Mouse (Mus musculus) heart, embryonic 15.5 days (tissue): ENCODE data around the gene Sh3bp4. TPM values are rescaled to one million over a fixed set of nuclear protein-coding genes. Genes with fewer than 3 reads are reported as not detected.

Experiments
- ATAC-seq: fragments of 200-750 bp; cut with Nextera tagmentation; replicated peaks from 2 replicates; pipeline ENCODE4 v1.8.0; 2017; ENCODE audit warnings: low read depth, moderate TSS enrichment; ENCODE audit not compliant: insufficient number of reproducible peaks, insufficient read depth, low FRiP score
- H3K27ac ChIP-seq: fragments of 300-500 bp; sonication (generic); 2 replicates; pipeline ENCODE4 v1.5.1; 2015; ENCODE audit warnings: mild to moderate bottlenecking, inconsistent platforms
- H3K27me3 ChIP-seq: fragments of 300-500 bp; sonication (generic); 2 replicates; pipeline ENCODE4 v1.6.1; 2015; ENCODE audit warnings: inconsistent platforms
- H3K36me3 ChIP-seq: fragments of 300-500 bp; sonication (generic); 2 replicates; pipeline ENCODE4 v1.6.1; 2015; ENCODE audit warnings: mild to moderate bottlenecking, inconsistent platforms
- H3K4me1 ChIP-seq: fragments of 300-500 bp; sonication (generic); replicated peaks from 2 replicates; pipeline ENCODE4 v1.6.1; 2015; ENCODE audit warnings: inconsistent platforms
- H3K4me2 ChIP-seq: fragments of 300-500 bp; sonication (generic); 2 replicates; pipeline ENCODE4 v1.6.1; 2015; ENCODE audit warnings: inconsistent platforms, mild to moderate bottlenecking, moderate library complexity
- H3K4me3 ChIP-seq: fragments of 300-500 bp; sonication (generic); 2 replicates; pipeline ENCODE4 v1.5.1; 2015; ENCODE audit warnings: mild to moderate bottlenecking, inconsistent platforms
- H3K9ac ChIP-seq: fragments of 300-500 bp; sonication (generic); 2 replicates; pipeline ENCODE4 v1.6.1; 2015; ENCODE audit warnings: mild to moderate bottlenecking, inconsistent platforms
- H3K9me3 ChIP-seq: fragments of 300-500 bp; sonication (generic); replicated peaks from 2 replicates; pipeline ENCODE4 v1.6.1; 2016; ENCODE audit warnings: inconsistent platforms
- WGBS: fragments of 180-500 bp; shearing (Covaris S2); methylation state at CpG from one replicate; pipeline ENCODE4 v1.1.7; 2015; ENCODE audit warnings: mixed read lengths; 5-methylcytosine and 5-hydroxymethylcytosine counted together
- polyA plus RNA-seq: library from polyadenylated mRNA; unstranded; fragments of >200 nt; fragmentation: Nextera tagmentation; extraction: Ambion mirVana; gene quantifications from 2 replicates; pipeline ENCODE4 v1.2.1, GENCODE M21; 2015

Sh3bp4 gene
- polyA plus RNA-seq, 1 experiment from 2014 or later: 21.2 TPM

DNA sequence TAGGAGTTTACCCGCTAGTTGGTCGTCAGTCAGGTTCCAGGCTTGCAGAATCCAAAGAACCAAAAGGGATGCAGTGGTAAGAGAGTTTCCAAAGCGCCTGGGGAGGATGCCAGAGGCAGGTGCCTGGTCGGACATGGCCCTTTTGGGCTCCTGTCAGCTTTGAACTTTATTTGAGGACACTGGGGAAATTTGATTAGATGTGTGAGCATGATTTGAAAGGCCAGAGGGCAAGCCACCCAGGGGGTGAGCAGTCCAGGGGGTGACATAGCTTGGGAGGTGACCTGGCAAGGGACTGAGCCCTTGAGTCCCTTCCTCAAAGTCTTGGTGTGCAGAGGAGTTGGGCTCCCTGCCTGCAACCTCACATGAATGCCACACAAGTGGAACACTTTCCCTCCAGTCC lies 11.2 kb downstream of the Sh3bp4 start:
- no peaks in the 10 kb centered on the region for H3K27me3 ChIP-seq
- H3K4me2 ChIP-seq: no peak overlapping the region
- no peak overlapping the region for H3K27ac ChIP-seq
- 89% methylated on average over 4 of the region's 4 CpGs for WGBS
- peaks cover 59% of the 10 kb centered on the region for H3K4me1 ChIP-seq
- H3K4me3 ChIP-seq: no peak overlapping the region
- H3K9ac ChIP-seq: no peak overlapping the region
- no peaks in the 10 kb centered on the region for H3K36me3 ChIP-seq
- no peak for ATAC-seq
- no peaks in the 10 kb centered on the region for H3K9me3 ChIP-seq

DNA sequence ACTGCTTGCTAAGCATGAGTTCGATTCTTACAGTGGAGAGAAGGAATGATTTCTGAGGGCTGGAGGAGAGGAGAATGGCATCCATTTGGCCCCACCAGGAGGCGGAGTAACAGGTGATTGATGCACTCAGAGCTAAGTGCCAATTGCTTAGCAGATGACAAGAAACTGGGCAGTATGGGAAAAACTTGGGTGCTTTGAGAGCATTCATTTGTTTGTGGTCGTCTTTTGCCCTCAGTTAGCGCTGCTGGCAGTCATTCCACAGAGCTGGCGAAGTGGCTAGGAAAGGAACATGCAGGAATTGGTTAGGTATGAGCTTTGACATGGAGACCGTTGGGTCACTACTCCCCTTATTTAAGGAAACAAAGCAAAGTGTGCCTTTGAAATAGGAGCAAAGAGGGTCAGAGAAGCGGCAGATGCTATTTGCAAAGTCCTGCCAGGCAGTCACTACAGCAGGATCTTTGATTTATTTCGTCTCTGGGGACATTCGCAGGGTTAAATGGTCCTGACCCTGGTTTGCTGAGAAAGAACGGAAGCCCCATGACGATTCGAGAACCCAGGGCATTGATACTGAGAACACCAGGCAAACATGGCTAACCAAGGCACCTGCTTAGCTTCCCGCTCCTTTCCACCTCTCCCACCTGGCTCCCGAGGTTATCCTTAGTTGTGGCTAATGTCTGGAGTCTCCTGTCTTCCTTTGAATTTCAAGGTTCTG lies 12.1 kb downstream of the Sh3bp4 start:
- no peaks in the 10 kb centered on the region for H3K27me3 ChIP-seq
- no peaks in the 10 kb centered on the region for H3K36me3 ChIP-seq
- no peak overlapping the region for H3K9ac ChIP-seq
- H3K27ac ChIP-seq: no peak overlapping the region
- H3K4me1 ChIP-seq: peaks cover 59% of the 10 kb centered on the region
- 74% methylated on average over 14 of the region's 14 CpGs for WGBS
- ATAC-seq: no peak
- H3K4me3 ChIP-seq: no peak overlapping the region
- no peaks in the 10 kb centered on the region for H3K9me3 ChIP-seq
- no peak overlapping the region for H3K4me2 ChIP-seq

DNA sequence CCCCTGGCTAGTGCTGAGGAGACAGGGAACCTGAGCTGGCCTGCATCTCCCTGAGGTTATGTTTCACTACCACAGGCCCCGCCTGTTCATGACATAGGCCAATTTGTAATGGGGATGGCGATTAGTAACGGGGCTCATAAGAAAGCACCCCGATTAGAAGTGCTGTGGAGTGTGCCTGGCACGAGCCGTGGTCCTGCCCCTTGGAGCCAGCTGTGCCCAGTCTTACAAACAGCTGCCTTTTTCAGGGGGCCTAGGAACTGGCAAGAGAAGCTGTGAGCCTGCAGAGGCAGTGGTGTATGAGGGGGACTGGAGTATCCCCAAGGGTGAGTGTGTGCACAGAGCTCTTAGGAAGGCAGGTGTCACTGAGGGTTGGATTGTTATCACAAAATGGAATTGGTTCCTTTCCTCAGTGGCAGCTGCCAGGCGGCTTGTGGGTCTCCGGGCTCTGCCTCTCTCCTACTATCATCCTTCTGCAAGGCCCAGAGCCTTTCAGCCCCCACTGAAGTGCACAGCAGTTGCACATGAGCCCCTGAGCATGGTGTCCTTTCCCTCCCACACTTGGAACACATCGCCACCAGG lies 16.4 kb downstream of the Sh3bp4 start:
- H3K4me1 ChIP-seq: peaks cover 67% of the 10 kb centered on the region
- no peak overlapping the region for H3K9ac ChIP-seq

DNA sequence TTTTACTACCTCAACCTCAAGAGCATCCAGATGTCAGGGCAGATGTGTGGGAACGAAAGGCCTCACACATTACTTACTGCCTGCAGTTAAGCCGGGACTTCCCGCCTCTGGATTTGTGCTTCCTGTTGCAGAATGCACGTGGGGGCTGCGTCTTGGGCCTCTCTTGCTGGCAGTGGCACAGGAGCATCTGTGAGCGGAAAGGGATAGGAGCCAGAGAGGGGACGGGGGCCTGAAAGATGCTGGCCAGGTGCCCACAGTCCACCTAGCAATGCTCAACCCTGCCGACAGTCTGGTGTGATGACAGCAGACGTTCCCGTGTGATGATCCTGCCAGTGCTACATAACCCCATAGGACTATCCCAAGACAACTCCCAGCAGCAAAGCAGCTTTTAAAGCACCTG lies 17.9 kb downstream of the Sh3bp4 start:
- no peak for ATAC-seq
- H3K4me2 ChIP-seq: no peak overlapping the region
- no peaks in the 10 kb centered on the region for H3K9me3 ChIP-seq
- H3K36me3 ChIP-seq: no peaks in the 10 kb centered on the region
- WGBS: 27% methylated on average over 10 of the region's 10 CpGs
- H3K9ac ChIP-seq: no peak overlapping the region
- peaks cover 71% of the 10 kb centered on the region for H3K4me1 ChIP-seq
- H3K4me3 ChIP-seq: no peak overlapping the region
- 0 out of 2 replicates have a peak overlapping the region, but pooled peaks have one; percentile 12 for H3K27ac ChIP-seq
- H3K27me3 ChIP-seq: no peaks in the 10 kb centered on the region

More for the DNA sequence above, 16.4 kb downstream of the Sh3bp4 start:
- ATAC-seq: no peak
- H3K4me2 ChIP-seq: no peak overlapping the region
- H3K36me3 ChIP-seq: no peaks in the 10 kb centered on the region
- H3K27me3 ChIP-seq: no peaks in the 10 kb centered on the region
- no peak overlapping the region for H3K4me3 ChIP-seq
- 73% methylated on average over 9 of the region's 9 CpGs for WGBS
- no peak overlapping the region for H3K27ac ChIP-seq
- no peaks in the 10 kb centered on the region for H3K9me3 ChIP-seq

DNA sequence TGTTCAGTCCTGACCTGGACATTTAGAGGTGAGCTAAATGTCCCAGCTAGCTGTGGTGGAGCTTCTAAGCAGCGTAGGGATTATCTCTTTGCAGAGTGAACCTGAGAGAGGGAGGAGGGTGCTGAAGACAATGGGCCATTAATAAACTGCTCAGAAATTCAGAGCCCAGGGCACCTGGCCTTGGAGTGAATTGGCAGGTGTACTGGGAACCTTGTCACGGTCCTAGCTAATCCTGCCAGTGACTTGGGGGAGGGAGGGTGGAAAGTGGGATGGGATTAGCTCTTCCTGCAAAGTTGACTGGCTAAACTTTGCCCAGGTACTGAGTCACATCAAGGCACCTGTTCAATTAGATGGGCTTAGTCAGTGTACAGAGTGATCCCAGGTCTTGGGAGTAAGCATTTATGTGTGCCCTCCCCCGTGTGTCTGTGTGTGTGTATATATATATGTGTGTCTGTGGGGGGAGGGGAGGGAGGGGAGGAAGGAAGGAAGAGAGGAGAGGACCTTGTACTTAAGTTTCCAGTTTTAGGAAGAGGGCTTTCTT lies 18.6 kb downstream of the Sh3bp4 start:
- Histone ChIP-seq H3K4me1 (peaks cover 78% of the 10 kb centered on the region), H3K36me3 (no peaks in the 10 kb centered on the region), H3K9me3 (no peaks in the 10 kb centered on the region), H3K9ac (no peak overlapping the region), H3K4me3 (no peak overlapping the region), H3K27me3 (no peaks in the 10 kb centered on the region), H3K4me2 (no peak overlapping the region), H3K27ac (peak overlapping the region; percentile 50; the same call in 1 of the 2 replicates)
- WGBS: 50% methylated on average over 3 of the region's 3 CpGs
- ATAC-seq: no peak

DNA sequence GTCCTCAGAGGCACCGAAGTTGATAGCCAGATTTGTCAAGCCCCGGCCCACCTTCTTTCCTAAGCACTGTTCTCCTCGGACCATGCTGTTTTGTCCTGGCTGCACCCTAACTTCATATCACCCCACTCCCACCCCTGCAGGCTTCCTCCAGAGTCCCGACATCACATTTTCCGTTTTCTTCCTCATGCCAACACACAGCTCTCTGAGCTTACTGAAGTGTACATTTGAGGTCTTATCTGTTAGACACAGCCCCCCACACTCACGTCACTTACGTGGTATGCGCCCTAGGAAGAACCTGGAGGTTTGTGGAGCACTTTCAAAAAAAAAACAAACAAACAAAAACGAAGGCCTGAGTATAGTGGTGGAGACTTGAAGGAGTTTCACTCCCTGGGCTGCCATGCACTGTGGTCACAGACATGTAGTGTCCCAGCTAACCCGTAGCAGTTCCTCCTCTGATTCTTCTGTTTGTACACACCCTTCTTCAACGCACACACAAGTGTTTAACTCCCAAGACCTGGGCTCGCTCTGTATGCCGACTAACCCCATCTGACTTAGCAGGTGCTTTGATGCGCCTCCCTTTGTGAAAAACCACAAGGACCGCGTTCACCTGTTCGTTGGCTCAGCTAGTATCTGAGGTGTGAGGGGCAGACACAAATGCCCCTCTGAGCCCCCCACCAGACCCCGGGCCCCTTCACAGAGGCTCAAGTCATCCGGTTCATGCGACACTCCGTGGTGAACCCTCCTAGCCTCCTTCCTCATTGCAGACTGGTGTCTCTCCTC lies 19.8 kb downstream of the Sh3bp4 start:
- Histone ChIP-seq H3K9ac (no peak overlapping the region), H3K27ac (peak overlapping the region; percentile 50), H3K4me1 (peaks cover 90% of the 10 kb centered on the region), H3K4me2 (no peak overlapping the region), H3K27me3 (no peaks in the 10 kb centered on the region), H3K9me3 (no peaks in the 10 kb centered on the region), H3K4me3 (no peak overlapping the region), H3K36me3 (no peaks in the 10 kb centered on the region)
- WGBS: 46% methylated on average over 21 of the region's 21 CpGs
- no peak for ATAC-seq

DNA sequence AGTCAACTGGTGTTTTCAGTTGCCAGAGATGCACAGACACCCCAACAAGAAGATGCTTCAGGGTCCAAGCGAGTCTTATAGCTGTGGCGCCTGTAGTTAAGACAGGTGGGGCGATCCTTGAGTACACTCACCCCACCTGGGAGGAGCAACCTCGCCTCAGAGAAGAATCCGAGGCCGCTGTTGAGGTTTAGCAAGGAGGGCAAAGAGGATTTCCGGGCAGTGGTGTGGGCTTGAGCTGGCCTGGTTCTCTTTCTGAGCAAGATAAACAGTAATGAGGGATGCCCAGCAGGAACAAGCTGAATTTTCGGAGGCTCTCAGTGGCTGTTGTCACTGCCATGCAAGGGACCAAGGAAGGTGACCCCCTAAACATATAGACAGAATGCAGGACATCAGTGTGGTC lies 20.5 kb downstream of the Sh3bp4 start:
- H3K4me1 ChIP-seq: peaks cover 95% of the 10 kb centered on the region
- WGBS: 71% methylated on average over 8 of the region's 8 CpGs
- H3K4me2 ChIP-seq: no peak overlapping the region
- H3K27ac ChIP-seq: peak overlapping the region; percentile 50
- no peak overlapping the region for H3K9ac ChIP-seq
- ATAC-seq: no peak
- H3K36me3 ChIP-seq: no peaks in the 10 kb centered on the region
- no peaks in the 10 kb centered on the region for H3K9me3 ChIP-seq
- H3K4me3 ChIP-seq: no peak overlapping the region
- no peaks in the 10 kb centered on the region for H3K27me3 ChIP-seq

DNA sequence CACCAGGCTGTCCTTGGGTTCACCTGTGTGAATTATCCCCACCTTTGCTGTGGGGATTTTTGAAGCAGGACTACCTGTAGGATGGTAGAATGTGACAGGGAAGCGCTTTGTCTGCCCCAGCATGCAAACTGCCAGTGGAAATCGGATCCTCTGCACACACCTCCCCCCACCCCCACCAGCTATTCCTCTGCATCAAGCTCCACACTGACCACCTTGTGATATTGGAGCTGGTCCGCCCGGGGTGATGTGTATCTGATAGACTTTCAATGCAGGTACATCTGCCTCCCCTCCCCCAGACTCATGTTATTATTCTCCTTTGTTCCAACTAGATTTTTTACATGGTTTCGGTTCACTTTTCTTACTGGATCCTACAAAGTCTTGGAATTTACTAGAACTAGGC lies 21.8 kb downstream of the Sh3bp4 start:
- Histone ChIP-seq H3K4me2 (peak overlapping the region; percentile 44), H3K4me1 (peaks cover 93% of the 10 kb centered on the region), H3K36me3 (no peaks in the 10 kb centered on the region), H3K27ac (peak overlapping the region; percentile 78), H3K27me3 (no peaks in the 10 kb centered on the region), H3K4me3 (no peak overlapping the region), H3K9me3 (no peaks in the 10 kb centered on the region), H3K9ac (no peak overlapping the region)
- ATAC-seq: no peak
- WGBS: 41% methylated on average over 5 of the region's 5 CpGs

DNA sequence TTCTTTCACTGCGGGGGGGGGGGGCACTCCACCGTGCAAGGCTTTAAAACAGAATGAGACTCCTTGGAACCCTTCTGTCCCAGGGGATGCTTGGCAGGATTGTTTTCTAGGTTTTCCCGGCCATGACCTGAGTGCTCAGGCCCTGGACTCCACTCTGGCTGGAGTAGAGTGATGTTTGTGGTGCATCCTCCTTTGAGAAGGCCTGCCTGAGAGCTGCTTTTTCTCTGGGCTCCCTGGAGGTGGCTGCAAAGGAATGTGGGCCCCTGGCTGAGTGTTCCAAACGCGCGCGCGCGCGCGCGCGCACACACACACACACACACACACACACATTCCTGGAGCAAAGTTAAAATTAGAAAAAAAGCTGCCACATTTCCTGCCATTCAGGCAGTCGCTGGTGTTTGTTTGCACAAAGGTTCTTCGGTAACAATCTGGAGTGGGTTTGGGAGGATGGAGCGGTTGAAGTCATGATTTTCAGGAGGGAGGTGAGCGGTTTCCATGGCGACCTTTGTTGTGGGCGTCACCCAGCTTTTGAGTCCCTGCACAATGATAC lies 22.3 kb downstream of the Sh3bp4 start:
- peak; percentile 41; the same call in 1 of the 2 replicates for ATAC-seq
- whole genome bisulfite sequencing: 8% methylated on average over 19 of the region's 19 CpGs
- H3K36me3 ChIP-seq: no peaks in the 10 kb centered on the region
- peaks cover 88% of the 10 kb centered on the region for H3K4me1 ChIP-seq
- no peaks in the 10 kb centered on the region for H3K27me3 ChIP-seq
- H3K27ac ChIP-seq: peak overlapping the region; percentile 78
- H3K4me2 ChIP-seq: peak overlapping the region; percentile 44
- H3K4me3 ChIP-seq: no peak overlapping the region
- no peak overlapping the region for H3K9ac ChIP-seq
- H3K9me3 ChIP-seq: no peaks in the 10 kb centered on the region

DNA sequence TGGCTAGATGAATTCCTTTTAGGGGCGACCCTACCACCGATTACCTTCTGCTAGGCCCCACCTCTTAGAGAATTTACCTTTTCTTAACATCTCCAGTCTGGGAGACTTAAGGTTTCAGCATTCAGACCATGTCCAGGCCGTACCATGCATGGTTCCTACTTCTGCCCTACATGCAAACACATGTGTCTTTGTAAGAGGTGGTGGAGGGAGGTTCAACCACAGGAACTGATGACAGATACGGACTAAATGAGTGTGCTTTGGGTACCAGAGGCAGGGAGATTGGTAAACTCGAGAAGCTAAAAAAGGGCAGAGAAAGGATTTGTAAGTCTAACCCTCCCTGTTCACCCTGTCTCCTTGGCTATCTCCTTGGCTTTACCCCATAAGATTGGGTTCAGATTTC lies 23.5 kb downstream of the Sh3bp4 start:
- no peaks in the 10 kb centered on the region for H3K9me3 ChIP-seq
- no peak overlapping the region for H3K4me3 ChIP-seq
- no peaks in the 10 kb centered on the region for H3K36me3 ChIP-seq
- 68% methylated on average over 5 of the region's 5 CpGs for WGBS
- H3K27me3 ChIP-seq: no peaks in the 10 kb centered on the region
- peaks cover 76% of the 10 kb centered on the region for H3K4me1 ChIP-seq
- H3K9ac ChIP-seq: no peak overlapping the region
- no peak overlapping the region for H3K4me2 ChIP-seq
- peak overlapping the region; percentile 78 for H3K27ac ChIP-seq
- no peak for ATAC-seq

DNA sequence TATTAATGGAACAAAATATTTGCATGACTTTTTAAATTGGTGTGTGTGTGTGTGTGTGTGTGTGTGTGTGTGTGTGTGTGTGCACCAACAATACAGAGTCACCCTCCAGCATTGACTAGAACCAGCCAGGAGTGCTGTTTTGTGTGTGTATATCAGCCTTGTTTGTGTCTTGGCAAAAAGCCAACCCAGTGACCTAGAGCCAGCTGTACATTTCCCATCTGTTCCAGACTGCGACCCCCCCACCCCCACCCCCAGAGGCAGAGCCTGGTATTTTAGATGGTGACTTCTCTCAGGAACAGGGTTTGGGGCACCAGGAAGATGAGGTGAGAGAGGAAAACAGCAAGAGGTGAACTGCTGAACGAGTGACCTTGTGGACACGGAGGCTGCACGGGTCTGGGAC lies 24.2 kb downstream of the Sh3bp4 start:
- Histone ChIP-seq H3K4me1 (peaks cover 69% of the 10 kb centered on the region), H3K9me3 (no peaks in the 10 kb centered on the region), H3K27me3 (no peaks in the 10 kb centered on the region), H3K4me2 (no peak overlapping the region), H3K36me3 (no peaks in the 10 kb centered on the region), H3K27ac (peak overlapping the region; percentile 49; the same call in 1 of the 2 replicates), H3K9ac (no peak overlapping the region), H3K4me3 (no peak overlapping the region)
- ATAC-seq: no peak
- WGBS: 26% methylated on average over 4 of the region's 4 CpGs
